Mouse (Mus musculus) right cerebral cortex, postnatal 10 days (tissue): ENCODE results near the gene D630023F18Rik.

Experiments used
- DNase-seq, 2 experiments: peaks; one replicate each; pipeline ENCODE4 v3.0.0; 2021; ENCODE audit warnings: low spot score in 2 of 2

Gene D630023F18Rik

GRCm38 (mm10) chr1:65122574-65123372 is at the start of gene D630023F18Rik:
D630023F18Rik (minus strand) TSS chr1:65123214.
- peak; percentile 46 to 48 for DNase-seq

DNA sequence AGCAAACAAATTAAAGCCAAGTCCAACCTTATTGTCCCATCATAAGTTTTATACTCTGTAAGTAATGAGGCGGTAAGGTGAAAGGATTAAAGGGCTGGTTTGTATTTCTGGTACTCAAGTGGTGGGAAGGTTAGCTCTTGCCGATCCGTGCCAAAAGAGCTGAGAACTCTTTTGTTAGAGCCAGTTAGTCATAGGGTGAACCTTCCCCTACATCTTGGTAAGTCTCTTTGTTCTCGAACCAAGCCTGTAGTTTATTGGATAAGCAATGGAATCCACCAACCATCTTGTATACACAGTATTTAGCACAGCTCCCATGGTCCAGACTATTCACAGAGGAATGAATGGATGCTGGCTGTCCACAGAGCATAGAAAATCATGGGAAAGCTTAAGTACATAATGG is 48.6 kb upstream of the D630023F18Rik start:
- no peak for DNase-seq

- no peak for DNase-seq
These were observed 46.9 kb upstream of the D630023F18Rik start for GRCm38 (mm10) chr1:65169947-65170346.

DNA sequence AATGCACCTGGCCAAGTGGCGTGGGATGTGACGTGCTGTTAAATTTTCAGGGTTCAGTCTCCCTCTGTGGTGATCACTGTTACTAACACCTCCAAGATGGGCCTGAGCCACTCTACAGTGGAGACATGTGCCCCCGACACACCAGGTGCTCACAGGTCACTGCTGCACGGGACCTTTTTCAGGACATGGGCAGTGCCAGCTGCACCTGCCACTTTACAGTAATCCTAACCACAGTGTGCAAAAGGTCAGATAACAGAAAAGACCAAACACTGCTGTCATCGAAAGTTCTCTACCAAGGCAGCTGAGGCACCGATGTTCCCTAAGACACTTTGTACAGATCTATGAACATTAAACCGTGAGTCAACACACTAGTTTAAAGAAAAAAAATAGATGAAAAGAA is 46.5 kb upstream of the D630023F18Rik start:
- no peak for DNase-seq

- DNase-seq: no peak
These were observed 44.5 kb upstream of the D630023F18Rik start for GRCm38 (mm10) chr1:65167496-65167895.

GRCm38 (mm10) chr1:65162210-65162609 is 39.2 kb upstream of the D630023F18Rik start:
- DNase-seq: peak in 1 of 2 experiments; percentile 47

DNA sequence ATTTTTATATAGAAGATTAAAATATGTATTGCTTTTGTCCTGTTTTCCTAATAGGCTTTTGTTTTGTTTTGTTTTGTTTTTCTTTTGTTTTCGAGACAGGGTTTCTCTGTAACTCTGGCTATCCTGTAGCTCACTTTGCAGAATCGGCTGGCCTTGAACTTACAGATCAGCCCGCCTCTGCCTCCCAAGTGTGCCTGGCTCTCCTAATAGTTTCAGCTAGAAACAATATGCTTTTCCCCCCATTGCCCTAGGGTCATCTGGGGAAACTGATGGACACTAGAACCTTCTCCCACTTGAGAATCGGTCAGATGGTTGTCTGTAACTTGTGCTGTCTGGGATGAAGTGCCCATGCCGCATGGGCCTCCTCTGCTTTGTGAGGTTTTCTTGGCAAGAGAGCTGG is 33.1 kb upstream of the D630023F18Rik start:
- no peak for DNase-seq

- DNase-seq: no peak
These were observed 31.8 kb upstream of the D630023F18Rik start for GRCm38 (mm10) chr1:65154814-65155213.

- no peak for DNase-seq
These were observed 25.0 kb upstream of the D630023F18Rik start for GRCm38 (mm10) chr1:65147971-65148370.

DNA sequence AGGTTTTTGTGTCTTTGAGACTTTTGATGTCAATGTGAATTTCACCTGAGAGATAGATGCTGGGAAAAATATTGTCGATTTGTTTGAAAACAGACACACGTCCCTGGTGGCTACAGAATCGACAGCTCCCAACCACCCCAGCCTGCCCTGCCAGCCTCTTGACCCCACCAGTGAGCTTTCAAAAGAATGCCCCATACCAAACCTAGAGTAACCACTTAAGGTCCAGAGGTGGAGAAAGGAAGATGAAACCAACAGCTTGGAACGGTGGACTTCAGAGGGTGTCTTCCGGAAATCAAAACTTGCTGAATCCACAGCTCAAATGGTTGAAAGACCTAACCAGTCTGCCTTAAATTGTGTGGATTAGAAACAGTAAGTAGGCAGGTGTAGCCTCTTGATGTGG is 24.3 kb upstream of the D630023F18Rik start:
- no peak for DNase-seq

DNA sequence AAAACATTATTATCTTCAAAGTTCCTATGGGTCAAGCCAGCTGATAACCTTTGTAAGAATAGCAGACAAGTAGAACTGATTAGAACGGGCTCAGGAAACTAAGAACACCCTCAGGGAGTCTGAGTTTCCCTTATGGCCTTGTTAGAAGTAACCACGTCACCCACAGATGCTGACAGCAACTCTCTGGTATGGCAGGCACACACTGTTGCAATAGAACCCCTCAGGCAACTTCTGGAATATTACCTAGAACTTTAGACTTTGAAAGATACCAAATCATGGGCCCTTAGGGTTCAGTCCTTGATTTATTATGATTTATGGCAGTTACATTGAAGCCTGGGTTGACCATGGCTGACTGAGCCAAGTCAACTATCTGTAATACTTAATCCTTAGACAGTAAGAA is 23.6 kb upstream of the D630023F18Rik start:
- no peak for DNase-seq

DNA sequence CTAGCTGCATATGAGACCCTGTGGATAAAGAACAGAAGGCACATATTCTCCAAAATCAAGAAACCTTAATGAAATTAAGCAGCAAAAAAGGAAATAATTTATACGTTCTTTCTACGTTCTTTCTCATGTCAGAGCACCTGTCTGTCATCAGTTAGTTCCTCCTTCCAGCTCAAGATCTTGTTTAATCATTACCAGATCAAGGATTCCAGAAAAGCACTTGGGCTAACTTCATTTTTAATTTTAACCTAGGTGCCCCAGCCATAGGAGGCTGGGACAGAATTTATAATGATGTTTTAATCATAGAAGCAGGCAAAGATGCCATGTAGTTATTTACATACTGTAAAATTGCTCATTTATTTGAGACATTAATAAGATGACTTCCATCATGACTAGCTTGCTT is 21.8 kb upstream of the D630023F18Rik start:
- DNase-seq: no peak

GRCm38 (mm10) chr1:65137560-65137959 is 14.5 kb upstream of the D630023F18Rik start:
- DNase-seq: no peak

DNA sequence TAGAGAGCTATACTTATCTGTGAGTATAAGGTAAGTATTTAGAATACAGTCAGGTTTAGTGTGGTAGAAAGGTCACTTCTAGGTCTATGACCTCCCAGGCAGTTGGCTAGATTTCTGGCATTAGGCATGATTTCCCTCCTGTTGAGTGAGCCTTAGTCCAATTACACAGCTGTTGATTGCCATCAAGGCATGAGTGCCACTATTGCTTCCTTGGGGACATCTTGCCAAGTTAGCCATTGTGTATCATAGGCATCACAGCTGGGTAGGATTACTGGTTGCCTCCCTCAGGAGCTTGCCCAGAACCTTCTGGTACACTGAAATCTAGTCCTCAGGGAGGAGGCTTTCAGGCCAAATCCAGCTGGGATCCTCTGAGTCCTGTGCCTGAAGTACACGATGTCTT is 9.8 kb upstream of the D630023F18Rik start:
- DNase-seq: no peak

GRCm38 (mm10) chr1:65131671-65132070 is 8.7 kb upstream of the D630023F18Rik start:
- no peak for DNase-seq

DNA sequence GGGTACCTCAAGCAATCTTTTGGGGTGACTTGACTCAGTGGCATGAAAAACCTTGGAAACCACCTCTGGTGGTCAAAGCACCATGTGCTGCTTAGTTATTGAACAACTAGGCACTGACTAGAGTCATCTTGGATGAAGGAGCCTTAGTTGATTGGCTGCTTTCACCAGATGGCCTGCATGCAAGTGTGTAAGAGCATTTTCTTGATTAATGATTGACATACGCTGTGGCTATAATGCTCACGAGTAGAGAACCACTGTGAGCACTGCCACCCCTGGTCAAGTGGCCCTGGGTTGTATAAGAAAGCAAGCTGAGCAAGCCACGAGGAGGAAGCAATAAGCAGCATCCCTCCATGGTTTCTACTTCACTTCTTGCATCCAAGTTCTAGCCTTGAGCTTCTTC is 7.2 kb upstream of the D630023F18Rik start:
- no peak for DNase-seq

DNA sequence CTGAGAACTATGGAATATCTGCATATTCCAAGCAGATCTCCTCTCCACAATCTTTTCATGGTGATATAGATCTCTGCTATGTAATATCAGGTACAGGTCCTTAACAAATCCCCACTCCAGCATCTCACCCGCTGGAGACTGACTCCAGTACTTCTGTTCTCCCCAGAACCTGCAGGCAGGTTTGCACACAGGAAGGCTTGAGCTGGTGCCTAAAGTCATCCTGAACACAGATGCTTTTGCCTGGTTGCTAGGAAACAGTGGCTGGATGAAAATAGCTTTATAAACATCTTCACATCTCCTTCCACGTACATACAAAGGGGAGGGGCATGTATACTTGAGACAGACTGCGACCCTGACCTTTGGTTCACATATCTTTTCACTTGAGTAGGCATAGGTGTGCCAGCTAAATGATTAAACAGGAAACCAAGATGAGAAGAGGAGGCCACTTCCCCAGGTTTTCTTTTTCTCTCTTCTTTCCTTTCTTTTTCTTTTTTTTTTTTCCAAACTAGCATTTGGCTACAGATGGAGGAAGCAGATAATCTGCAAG is 6.7 kb upstream of the D630023F18Rik start:
- DNase-seq: peak in 1 of 2 experiments; percentile 41

DNA sequence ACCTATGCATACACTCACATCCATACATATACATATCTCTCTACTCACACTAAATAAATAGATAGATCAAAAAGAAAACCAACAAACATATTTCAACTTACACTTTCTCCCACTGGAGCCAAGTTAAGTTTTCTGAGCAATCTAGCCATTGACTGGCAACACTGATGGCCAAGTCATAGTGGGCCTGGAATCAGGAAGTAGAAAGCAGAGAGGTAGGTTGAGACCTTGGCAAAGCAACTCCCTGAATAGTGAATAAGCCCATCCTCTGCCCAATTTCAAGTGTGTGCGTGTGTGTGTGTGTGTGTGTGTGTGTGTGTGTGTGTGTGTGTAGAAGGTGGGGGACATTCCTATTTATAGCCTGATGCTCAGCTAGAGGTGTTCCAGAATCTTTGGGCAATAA is 3.6 kb downstream of the D630023F18Rik start, which contains the start of gene Gm28845:
Gene Gm28845, minus strand, starts transcription at position 121 of the 400 bp plus-strand sequence.
- no peak for DNase-seq

DNA sequence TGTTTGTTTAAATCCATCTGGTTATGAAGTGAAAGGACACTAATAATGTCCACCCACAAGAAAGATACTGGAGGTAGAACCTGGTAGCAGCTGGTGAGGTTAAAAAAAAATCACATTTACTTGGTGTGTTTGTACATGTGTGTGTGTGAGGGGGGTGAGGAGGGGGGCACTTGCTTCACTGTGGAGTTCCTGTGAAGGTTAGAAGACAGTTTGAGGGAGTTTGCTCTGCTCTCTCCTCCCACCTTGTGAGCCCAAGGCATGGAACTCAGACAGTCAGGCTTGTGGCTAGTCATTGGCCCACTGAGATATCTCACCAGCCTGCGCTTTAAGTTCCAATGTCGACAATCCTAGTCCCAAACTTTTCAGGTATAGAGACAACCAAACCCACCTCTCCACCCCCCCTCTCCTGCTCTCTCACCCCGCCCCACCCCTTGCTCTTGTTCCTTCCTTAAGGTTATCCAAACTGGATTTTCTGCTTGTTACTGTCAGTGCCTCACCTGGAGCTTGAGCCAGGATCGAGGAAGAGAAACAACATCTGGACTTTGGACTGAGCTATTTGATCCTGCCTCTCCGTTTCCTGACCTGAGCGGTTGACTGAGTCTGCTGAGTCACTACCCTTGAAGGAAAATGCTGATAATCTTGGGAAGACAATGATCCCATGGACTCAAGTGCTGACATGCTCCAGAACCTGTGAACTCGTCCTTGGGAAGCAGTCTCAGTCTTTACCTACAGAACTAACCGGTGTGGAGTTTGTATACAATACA is 4.7 kb downstream of the D630023F18Rik start:
- DNase-seq: no peak

DNA sequence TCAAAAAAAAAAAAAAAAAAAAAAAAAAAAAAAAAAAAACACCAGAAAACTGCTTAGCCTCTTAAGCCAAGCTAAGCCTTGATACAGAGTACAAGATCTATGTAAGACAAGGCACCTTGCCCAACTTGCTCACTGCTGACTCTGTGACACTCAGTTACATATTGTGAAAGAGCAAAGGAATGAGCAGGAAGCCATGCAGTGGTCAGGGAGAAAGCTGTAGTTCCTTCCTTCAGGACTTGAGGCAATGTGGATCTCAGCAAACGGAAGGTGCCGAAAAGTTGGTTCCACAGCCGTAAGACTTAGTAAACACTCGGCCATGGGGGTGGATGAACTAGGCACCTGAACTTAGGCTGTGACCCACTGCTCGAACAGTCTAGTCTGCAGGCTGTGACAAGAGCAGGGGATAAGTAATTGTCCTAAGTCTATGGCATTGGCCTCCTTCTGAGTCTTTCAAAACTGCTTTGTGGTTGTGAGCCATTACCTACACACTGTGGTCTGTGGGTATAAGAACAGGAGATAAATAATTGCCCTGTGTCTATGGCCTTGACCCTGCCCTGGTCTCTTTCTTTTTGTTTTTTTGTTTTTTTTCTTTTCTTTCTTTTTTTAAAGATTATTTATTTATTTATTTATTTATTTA is 9.4 kb downstream of the D630023F18Rik start:
- DNase-seq: no peak

DNA sequence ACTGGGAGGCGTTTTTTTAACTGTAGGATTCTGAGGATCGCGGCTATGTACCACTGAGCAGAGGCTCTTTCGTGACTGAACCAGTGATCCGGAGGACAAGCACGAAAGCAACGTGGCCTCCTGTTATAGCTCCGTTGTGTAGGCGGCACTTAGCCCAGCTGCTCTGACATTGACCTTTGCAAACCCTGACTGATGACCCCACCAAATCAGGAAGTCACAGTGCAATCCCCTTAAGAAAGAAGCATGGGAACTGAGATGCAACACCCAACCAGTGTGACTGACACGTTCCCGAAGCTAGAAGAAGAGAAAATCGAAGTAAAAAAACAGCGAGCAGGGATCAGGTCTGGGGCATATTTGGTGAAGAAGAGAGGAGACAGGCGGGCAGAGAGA is 10.2 kb downstream of the D630023F18Rik start:
- DNase-seq: no peak
